Mouse (Mus musculus): ENCODE results near the gene Wbp1l. TPM values are rescaled to one million over a fixed set of nuclear protein-coding genes. Genes with fewer than 3 reads are reported as not detected.

The Wbp1l gene
- polyA plus RNA-seq, 1 experiment from 2014 or later, result 30.3 TPM

Other genes with a start within 250 kb of the Wbp1l start
- 1.2 and 1.6 TPM in 2 replicates for gene 2310034G01Rik, start 248.8 kb upstream of the Wbp1l start, polyA plus RNA-seq (2014; fragmentation: Nextera tagmentation; extraction: Ambion mirVana)
- gene Actr1a, start 203.3 kb upstream of the Wbp1l start, polyA plus RNA-seq (2014; fragmentation: Nextera tagmentation; extraction: Ambion mirVana), result 228 and 233 TPM in 2 replicates
- gene Sufu, start 202.2 kb upstream of the Wbp1l start, polyA plus RNA-seq (2014; fragmentation: Nextera tagmentation; extraction: Ambion mirVana), result 33.7 and 38.7 TPM in 2 replicates
- 28.6 and 31.7 TPM in 2 replicates for gene Trim8, start 97.4 kb upstream of the Wbp1l start, polyA plus RNA-seq (2014; fragmentation: Nextera tagmentation; extraction: Ambion mirVana)
- gene Arl3, start 25.9 kb upstream of the Wbp1l start, polyA plus RNA-seq (2014; fragmentation: Nextera tagmentation; extraction: Ambion mirVana), result 155 and 160 TPM in 2 replicates
- 12.1 and 12.7 TPM in 2 replicates for gene Sfxn2, start 25.7 kb upstream of the Wbp1l start, polyA plus RNA-seq (2014; fragmentation: Nextera tagmentation; extraction: Ambion mirVana)
- gene Cyp17a1, start 74.1 kb downstream of the Wbp1l start, polyA plus RNA-seq (2014; fragmentation: Nextera tagmentation; extraction: Ambion mirVana), result not detected in 2 replicates
- 15.3 and 16.2 TPM in 2 replicates for gene Borcs7, start 90.8 kb downstream of the Wbp1l start, polyA plus RNA-seq (2014; fragmentation: Nextera tagmentation; extraction: Ambion mirVana)
- gene As3mt, start 108.4 kb downstream of the Wbp1l start, polyA plus RNA-seq (2014; fragmentation: Nextera tagmentation; extraction: Ambion mirVana), result 33.8 and 37.6 TPM in 2 replicates
- gene Cnnm2, start 162.5 kb downstream of the Wbp1l start, polyA plus RNA-seq (2014; fragmentation: Nextera tagmentation; extraction: Ambion mirVana), result 4.5 and 4.9 TPM in 2 replicates